Mouse (Mus musculus): ENCODE results near the gene Gm14408. TPM values are rescaled to one million over a fixed set of nuclear protein-coding genes. Genes with fewer than 3 reads are reported as not detected.
"Not testable (repeated sequence)": the region's sequence is repeated elsewhere in the genome, so short reads cannot be mapped to it uniquely, and the experiment has no call there.

Gm14408 gene
- not detected for polyA plus RNA-seq (2017; shearing (Covaris generic))

DNA sequence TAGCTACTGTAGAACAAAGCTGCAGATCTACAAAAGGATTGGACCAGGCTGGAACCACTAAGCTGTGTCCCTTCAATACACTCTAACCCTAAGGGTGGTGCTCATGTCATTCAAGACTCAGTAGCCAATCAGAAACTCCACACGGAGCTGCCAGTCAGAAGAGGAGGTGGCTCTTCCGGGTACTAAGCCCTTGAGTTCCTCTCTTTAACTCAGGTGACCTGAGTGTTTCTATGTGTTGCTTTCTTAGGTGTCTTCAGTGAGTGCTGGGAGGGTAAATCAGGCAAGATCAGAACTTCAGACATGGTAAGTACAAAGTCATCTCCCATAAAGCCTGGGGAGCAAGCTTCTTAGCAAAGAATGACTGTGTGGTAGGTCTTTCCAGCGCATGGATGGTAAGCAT lies at the start of gene Gm14408:
TSS of gene Gm14408 (plus strand) at position 301 of the 400 bp plus-strand sequence.
- not testable (repeated sequence) for ATAC-seq

DNA sequence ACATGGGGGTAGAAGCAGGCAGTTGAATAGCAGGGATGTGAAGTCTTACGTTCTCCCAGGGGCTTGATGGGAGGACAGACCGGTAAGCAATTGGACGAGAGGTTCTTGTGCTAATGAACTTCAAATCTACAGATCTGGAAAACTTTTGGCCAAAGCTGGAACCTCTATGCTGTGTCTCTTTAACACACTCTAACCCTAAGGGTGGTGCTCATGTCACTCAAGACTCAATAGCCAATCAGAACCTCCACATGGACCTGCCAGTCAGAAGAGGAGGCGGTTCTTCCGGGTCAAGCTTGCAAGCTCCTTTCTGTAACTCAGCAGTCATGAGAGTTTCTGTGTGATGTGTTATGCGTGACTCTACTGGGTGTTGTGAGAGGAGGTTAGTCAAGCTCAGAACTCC lies 32.6 kb upstream of the Gm14408 start, which contains the start of gene Gm14295:
TSS of gene Gm14295 (plus strand) at position 301 of the 400 bp plus-strand sequence.
- not testable (repeated sequence) for ATAC-seq

DNA sequence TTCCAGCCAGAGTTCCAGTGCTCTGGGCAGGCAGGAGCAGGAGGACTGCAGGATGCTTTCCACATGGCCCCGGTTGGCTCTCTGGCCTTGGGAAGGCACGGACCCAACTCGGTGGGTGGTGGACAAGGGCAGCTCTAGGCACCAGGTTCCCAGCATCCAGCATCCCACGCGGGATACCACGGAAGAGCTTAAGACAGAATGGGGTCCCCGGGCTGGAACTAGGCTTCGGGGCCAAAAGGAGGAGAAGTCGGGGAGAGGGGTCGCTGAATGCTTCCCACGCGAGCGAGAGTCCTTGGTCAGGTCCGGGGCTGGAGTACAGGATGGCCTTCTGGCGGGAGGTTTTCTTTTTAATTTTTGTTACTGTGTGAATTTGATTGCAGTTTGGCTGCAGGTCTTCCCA lies 32.2 kb upstream of the Gm14408 start:
- ATAC-seq = not testable (repeated sequence)

Other genes with a start within 250 kb of the Gm14408 start
- gene Gm14308, start 194.8 kb upstream of the Gm14408 start, polyA plus RNA-seq (2017; shearing (Covaris generic)) = 1 to 10 TPM; 2.6 to 9.6 (median 8.0) TPM
- 1 to 10 TPM; 8.0 to 9.7 (median 8.6) TPM for gene Zfp973, start 160.6 kb upstream of the Gm14408 start, polyA plus RNA-seq (2017; shearing (Covaris generic))
- 10 to 100 TPM in 2 of 3 experiments, 1 to 10 TPM in 1; 6.5 to 20.6 (median 15.0) TPM for gene Gm14305, start 122.8 kb upstream of the Gm14408 start, polyA plus RNA-seq (2017; shearing (Covaris generic))
- gene Gm14295, start 32.5 kb upstream of the Gm14408 start, polyA plus RNA-seq (2017; shearing (Covaris generic)) = 1 to 10 TPM; 4.8 to 9.4 (median 7.0) TPM
- 1 to 10 TPM; 2.5 to 5.8 (median 3.5) TPM for gene Gm14296, start 96.7 kb downstream of the Gm14408 start, polyA plus RNA-seq (2017; shearing (Covaris generic))
- gene Gm14419, start 169.8 kb downstream of the Gm14408 start, polyA plus RNA-seq (2017; shearing (Covaris generic)) = 1 to 10 TPM in 2 of 3 experiments, under 1 TPM in 1; 0.74 to 7.3 (median 1.5) TPM
- gene Gm14401, start 243.2 kb downstream of the Gm14408 start, polyA plus RNA-seq (2017; shearing (Covaris generic)) = under 1 TPM in 1 of 3 experiments, not detected in 2; 0.56 TPM